Mouse (Mus musculus) left cerebral cortex, adult 11 months (tissue): ENCODE results near the gene Ube2e3.

Experiments used
- DNase-seq: peaks from one replicate; pipeline ENCODE4 v3.0.0; 2022; ENCODE audit warnings: low spot score

Gene Ube2e3

DNA sequence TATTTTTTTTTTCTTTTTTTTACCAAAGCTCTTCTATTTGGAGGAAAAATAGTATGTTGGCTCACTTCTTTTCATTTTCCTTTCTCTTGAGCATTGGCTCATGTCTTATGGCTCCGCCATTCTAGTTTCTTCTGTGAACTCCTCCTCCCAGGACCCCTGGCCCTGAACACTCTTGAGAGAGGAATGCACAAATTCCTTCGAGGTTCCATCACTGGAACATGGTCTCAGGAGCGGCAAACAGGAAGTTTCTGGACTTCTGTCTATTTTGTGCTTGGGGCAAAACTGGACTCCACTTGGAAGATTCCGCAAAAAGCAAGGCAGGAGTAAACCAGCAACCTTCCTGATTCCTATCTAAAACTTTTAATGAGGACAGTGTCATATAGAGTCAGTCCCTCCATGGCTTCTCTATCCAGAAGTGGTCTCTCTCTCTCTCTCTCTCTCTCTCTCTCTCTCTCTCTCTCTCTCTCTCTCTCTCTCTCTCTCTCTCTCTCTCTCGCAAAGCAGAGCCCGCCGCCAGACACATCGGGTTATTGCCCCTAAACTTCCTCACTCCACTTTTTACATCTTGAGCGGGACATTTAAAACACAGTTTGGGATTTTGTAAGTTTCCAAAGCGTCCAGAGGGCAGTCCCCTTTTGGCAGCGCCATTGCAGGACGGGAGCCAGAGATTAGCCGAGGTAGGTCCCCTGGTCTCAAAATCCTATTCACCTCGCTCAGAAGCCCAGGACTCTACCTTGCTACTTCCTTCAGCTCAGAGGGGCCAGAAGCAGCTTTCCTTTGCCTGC lies at the start of gene Ube2e3:
Gene Ube2e3, plus strand, starts transcription at position 399 of the 785 bp plus-strand sequence.
- no peak for DNase-seq

DNA sequence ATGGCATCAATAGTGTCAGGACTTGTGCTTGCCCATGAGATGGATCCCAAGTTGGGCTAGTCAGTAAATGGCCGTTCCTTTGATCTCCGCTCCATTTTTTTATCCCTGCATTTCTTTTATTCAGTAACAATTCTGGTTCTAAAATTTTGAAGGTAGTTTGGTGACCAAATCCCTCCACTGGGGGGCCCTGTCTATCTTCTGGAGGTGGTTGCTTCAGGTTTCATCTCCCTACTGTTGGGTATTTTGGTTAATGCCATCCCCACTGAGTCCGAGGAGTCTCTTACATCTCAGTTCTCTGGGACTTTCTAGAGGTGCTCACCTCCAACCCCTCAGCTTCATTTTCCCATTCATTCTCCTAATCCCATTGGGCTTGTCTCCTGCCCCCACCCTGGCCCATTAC lies 38.0 kb upstream of the Ube2e3 start:
- no peak for DNase-seq

DNA sequence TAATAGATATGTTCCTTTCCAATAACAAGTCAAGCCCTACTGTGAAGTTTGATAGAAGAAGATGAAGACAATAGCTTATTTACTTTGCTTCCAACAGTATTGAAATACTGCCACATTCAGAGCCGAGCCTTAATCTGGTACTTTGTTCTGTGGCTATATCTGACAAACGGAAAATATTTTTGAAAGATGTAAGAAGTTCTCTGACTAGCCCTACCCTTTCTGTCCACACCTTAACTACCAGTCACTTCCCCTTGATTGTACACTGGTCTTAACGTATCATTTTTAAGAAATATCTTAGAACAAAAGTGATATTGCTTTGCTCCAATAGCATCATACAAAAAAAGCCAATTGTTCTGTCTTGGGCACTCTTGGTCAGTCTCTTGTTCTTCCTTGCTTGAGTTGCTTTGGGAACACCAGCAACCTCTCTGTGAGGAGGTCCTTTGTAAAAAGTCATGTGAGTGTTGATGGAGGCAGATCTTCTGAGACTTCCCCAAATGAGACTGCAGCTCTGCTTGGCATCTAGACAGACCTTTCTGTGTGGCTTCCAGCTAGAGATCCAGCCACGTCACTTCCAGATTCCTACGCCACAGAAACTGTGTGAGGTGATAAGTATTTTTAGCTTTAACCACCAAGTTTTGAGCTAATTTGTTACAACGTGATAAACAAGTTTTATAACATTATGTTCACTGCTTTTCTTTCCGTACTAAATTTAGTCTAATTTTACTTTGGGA lies 26.3 kb upstream of the Ube2e3 start:
- DNase-seq = no peak

DNA sequence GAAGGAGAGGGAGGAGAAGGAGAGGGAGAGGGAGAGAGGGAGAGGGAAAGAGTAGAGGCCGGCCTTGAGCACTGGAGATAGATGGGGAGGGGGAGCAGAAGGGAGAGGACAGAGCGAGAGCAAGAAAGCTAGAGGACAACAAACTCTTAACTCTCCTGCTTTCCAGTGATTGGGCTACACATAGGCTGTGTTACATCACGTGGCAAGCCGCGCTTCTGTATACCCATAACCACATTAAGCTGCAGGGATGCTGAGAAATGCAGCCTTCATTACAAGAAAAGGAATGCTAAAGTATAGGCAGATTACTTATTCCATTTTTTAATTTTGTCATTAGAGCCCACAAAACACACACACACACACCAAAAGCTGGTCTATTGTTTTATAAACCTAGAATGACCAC lies 23.6 kb upstream of the Ube2e3 start:
- no peak for DNase-seq

DNA sequence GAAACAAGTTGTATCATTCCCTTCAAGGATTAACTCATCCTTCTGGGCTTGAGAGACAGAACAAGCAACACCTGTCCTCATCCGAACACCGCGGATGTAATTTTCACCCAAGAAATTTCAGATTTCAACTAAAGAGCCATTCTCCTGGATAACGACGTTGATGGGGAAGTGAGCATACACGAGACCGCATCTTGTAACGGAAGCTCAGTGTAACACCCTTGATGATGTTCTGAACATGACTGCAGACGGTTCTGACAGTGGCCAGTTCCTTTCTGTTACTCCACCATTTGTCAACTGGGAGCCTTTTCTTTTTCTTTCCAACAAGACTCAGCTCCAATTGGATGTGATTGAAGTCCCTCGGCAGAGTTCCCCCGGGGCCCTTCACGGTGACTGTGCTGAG lies 22.6 kb upstream of the Ube2e3 start:
- no peak for DNase-seq

DNA sequence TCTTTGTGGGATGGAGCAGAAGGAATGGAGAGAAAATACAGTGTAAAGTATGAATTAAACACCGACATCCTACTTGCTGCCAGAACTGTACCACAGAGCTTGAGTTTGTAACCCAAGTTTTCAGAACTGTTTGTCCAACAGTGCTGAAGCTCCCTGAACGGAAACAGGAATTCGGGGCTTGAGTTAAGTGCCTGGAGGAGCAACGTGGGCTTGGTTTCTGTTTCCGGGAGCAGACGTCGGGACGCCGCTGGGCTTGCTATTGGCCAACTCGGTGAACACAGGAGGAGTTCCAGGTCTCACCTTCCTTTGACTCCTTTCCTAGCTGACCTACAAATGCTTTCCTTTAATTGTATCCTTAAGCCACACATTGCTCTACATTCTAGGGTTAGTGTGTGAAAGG lies 22.2 kb upstream of the Ube2e3 start:
- no peak for DNase-seq

DNA sequence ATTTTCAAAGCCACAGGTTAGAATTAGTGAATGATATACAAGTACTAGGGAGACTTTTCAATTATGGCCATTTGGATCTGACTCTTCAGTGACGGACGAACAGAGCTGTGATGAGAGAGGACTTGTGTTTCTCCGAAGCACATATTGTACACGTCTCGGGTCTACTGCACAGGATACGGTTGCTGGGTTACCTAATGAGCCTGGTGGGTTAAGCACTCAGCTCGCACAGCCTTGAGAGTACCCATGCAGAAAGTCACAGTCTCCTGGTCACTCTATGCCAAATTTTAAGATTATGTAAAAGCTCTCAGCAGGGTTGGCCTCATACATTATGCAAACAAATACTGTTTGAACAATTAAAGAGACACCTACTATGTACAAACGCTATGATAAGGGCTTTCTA lies 13.6 kb upstream of the Ube2e3 start:
- no peak for DNase-seq

DNA sequence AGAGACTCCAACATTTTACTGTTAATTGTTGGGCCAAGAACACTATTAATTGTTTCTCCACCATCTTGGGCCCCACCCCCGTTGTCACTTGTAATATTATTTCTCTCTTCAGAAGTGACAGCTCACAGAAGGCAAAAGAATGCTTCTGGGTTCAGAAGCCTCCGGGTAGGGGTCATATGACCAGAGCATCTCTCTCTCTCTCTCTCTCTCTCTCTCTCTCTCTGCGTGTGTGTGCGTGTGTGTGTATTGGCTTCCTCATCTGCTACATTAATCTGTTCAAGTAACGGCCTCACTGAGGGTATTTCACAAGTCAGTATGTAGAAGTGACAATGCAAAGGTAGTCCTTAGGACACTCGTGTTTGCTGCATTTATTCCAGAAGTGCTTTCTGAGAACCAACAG lies 9.3 kb upstream of the Ube2e3 start:
- no peak for DNase-seq

DNA sequence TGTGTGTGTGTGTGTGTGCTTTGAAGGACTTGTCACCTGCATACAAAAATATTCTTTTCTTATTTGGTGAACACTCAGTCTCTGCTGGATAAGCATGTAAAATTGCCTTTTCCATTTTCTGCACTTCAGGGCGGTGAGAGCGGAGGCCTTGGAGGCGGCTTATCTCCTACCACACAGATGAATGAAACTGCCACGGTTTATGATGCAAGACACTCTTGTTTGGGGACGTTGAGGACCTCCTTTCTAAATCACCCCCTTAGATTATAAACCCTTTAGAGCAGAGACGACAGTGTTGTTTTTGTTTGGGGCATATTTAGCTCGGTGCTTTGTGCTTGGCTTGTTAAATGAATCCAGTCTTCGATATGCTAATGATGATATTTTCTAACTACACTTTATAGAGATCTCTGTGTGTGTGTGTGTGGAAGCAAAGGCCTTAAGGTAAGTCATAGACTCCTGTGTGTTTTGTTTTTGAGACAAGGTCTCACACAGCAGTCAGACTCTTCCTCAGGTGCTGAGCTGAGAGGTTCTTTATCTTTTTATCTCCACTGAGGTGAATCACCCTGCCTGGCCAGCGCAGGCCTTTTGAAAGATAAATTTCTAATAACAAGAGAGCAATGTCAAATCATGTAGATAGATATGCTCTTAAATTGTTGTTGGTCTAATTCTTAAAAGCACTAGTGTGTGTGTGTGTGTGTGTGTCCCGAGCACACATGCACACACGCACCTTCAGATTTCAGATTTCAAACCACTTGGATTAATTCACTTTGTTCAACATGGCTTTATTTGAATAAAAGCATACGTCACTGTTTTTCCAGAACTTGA lies 8.4 kb upstream of the Ube2e3 start:
- DNase-seq = no peak

DNA sequence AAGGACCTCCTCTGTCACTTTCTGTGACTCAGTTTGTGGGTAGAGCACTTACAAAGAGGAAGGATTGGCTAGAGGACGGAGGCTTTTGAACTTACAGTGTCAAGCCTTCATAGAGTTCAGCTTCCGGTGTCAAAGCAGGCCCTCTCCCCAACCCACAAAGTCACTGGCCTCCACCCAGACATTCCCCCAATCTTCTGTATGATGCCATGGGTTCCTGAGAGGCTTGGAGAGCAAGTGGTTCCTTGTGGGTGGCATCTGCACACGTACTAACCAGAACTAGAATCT lies 7.9 kb upstream of the Ube2e3 start:
- no peak for DNase-seq

DNA sequence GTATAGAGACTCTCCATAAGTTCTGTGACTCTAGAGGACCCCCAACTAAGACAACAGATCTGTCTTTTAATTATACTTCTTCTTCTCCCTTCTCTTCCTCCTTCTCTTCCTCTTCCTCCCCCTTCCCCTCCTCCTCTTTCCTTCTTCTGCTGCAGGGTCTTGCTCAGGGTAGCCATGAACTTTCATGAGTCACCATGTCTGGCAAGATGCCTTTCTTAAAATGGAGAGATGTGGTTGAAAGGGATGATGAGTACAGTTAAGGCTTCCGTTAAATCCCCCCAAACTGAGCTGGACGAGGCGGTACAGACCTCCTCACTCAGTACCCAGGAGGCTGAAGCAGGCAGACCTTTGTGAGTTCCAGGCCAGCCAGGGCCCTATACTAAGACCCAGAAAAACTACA lies 3.8 kb upstream of the Ube2e3 start:
- no peak for DNase-seq

DNA sequence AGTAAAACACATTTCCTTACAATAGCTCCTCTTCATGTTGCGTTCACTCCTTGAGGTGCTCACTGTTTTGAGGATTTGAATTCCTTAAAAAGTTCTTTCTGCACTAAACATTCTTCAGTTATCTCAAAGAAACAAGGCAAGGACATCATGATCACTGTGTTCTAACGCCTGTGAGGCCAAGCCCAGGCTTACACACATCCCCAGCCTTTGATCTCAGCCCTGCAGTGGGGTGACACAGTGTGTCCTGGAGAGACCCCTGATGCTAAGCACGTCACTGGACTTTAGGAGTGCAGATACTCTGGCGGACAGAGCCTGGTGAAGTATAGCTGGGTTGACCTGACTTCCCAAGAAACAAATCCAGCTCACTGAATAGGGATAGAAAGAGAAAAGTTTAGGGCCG lies 3.1 kb upstream of the Ube2e3 start:
- DNase-seq = no peak

DNA sequence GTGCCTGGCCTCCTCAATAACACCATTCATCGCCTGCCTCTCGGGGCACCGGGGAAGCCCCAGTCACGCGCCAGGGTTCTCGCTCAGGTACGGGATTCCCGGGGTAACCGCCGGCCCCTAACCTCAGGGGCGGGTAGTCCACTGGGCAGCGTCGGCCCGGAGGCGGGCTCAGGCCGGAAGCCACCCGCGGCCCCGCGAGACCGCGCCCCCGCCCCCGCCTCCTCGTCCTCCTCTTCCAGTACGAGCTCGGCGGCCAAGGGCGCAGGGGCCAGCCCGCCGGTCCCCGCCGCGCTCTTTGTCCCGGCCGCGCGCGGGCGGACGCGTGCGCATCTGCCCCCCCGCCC lies 559 bp downstream of the Ube2e3 start:
- DNase-seq = peak; percentile 44

DNA sequence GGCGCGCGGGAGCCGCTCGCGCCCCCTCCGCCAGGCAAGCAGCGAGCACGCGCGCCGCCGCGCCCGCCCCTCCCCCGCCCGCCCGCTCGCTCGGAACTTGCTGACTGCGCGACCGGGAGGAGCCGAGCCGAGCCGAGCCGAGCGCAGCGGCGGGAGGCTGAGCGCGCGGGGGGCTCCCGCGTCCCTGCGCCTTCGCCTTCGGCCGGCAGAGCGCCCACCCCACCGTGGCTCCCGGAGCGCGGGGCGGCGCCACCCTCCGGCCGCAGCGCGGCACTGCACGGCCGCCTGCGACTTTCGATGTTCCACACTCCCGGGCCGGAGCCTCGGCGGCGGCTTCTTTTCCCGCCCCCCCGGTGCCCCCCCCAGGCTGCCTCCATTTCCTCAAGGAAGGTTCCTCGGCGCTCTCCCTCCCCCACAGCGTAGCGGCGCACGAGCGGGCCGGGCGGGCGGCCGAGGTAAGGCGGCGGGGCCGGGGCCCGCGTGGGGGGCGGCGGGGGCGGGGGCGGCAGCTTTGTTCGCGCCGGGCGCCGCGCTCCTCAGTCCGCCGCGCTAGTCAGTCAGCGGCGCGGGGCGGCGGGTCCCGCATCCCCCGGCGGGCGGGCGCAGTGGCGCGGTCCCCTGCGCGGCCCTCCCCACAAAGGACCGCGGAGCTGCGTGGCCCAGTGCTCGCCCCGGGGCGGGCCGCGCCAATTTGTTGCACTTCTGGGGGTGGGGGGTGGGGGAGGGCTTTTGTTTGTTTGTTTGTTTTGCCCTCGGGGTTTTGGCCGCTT lies 1.2 kb downstream of the Ube2e3 start:
- peak; percentile 80 for DNase-seq

DNA sequence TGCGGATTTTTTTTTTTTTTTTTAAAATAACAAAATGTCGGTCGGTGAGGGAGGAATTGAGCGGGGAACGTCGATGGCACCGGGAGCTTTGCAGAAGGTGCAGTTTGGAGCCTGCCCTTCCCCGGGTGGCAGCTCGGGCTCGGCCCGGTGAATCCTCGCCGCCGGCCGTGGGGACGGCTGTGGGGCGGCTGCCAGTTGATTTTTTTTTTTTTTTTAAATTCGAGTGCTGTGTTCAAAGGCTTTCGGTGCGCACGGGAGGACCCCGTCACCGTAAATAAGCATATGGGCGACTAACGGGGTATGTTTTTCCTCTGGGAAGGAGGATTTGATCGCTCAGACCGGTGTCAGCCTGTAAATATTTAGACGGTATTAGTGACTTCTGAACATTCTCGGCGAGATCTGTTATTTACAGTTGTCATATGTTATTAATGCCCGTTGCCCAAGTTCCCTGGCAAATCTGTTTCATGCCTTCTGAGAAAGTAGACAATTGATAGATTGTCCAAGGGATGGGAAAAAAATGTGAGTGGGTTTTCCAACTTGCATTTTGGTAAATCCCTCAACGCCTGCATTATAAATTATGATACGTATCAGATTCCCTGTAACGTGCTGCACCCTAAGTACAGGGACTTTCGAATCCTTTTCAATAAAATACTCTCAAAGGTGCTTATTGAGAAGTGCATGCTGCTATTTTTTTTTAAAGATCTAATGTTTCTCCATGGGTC lies 2.0 kb downstream of the Ube2e3 start:
- no peak for DNase-seq

DNA sequence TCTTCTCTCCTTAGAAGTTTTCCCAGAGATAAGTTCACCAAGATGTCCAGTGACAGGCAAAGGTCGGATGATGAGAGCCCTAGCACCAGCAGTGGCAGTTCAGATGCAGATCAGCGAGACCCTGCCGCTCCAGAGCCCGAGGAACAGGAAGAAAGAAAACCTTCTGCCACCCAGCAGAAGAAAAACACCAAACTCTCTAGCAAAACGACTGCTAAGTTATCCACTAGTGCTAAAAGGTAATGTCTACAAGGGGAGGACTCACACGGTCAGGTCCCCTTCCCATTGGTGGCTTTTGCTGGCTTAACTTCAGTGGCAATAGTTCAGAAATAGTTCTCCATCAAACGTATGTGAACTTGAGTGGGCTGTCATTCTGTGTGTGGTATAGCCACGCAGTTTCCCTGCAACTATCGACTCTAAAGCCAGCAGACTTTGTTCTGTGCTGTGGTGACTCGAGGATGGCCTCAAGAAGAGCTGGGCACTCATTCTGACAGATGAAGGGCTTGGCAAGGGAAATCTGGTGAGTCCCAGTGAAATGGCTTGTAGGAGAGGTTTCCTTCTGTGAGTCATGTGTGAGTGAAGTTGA lies 2.6 kb downstream of the Ube2e3 start:
- no peak for DNase-seq

DNA sequence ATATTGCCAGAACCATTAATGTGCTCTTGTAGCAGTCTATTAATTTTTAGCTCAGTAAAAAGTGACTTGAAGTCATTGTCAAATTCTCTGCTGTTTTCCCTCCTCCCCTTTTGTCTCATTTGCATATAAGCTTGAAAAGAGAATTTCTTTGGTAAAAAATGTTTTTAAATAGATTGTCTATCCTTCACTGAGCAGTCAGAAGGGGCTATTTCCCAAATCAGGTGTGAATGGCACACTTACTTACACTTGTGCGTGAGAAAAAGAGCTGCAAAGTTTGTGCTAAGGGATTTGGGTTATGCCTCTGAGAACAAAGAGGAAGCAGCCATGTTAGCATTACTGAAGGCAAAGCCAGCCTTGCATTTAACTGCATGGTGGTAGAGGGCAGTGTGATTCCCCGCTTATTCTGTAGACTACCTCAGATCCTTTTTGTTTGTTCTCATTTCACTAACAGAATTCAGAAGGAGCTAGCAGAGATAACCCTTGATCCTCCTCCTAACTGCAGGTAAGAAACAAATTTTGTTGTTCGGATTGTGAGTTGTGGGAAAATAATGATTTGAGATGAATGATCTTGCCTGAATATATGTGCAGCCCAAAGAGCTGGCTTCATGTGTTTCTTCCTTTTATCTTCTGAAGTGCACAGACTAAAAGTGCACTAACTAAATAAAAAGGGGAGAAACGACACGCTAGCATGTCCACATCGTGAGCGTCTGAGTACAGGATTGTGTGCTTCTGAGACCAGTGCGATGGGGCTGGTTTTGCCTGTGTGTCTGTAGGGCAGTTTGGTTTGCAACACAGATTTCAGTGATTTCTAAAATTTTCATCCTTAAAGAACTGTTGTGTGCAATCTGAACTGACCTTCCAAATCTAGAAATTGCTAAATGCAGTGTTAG lies 4.3 kb downstream of the Ube2e3 start:
- DNase-seq = no peak

DNA sequence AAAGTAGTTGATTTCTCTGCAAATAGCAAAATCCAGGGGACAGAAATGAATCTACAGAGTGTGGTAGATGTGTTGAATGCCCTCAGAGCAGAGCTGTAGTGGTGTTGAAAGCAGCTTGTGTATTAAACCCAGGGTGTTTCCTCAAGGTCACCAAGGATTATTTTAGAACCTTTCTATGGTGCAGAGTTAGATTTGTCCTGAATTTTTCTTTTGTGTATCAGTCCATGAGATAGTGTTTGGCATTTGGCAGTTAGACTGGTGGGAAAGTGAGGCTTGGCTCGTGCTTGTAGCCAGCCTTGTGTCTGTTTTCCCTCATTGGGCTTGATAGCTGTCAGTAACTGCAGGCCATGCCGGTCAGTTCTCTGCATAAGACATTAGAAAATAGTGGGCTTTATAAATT lies 6.0 kb downstream of the Ube2e3 start:
- no peak for DNase-seq

DNA sequence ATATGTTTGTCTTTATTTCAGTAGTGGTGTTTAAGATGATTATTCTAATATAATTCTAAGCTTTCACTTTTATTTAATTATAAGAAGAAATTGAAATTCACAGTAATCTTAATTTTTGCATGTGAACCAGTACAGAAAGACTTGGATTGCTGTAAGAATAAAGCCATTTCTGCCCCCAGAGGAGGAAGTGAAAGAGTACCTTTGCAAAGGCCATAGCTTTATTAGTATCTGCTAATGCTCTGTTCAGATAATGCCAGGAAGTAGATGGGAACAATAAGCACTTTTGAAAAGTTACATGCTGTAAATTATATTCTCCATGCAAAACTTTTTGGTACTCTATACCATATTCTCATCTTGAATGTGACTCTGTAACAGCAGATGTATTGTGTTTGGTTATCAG lies 8.1 kb downstream of the Ube2e3 start:
- no peak for DNase-seq

DNA sequence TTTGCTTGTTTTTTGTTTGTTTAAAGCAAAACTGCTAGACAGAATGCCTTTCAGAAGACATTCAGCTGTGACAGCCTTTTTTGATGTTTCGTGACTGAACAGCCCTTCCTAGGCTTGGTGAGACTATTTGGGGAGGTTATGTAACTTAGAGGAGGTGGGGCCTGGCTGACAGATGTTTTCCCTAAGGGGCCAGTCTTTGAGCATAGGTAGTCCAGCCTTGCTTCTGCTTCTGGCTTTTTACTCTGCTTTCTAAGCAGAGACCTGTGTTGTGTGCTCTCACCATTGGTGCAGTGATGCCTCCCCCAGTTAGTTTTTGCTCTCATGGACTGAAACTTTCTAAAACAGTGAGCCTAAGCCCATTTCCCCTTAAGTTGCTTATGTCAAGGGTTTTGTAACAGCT lies 14.1 kb downstream of the Ube2e3 start:
- no peak for DNase-seq
